Mouse (Mus musculus): ENCODE results near the gene Rbms2. TPM values are rescaled to one million over a fixed set of nuclear protein-coding genes. Genes with fewer than 3 reads are reported as not detected.

Gene Rbms2
- polyA plus RNA-seq, 1 experiment from 2014 or later, result 13.1 TPM

DNA sequence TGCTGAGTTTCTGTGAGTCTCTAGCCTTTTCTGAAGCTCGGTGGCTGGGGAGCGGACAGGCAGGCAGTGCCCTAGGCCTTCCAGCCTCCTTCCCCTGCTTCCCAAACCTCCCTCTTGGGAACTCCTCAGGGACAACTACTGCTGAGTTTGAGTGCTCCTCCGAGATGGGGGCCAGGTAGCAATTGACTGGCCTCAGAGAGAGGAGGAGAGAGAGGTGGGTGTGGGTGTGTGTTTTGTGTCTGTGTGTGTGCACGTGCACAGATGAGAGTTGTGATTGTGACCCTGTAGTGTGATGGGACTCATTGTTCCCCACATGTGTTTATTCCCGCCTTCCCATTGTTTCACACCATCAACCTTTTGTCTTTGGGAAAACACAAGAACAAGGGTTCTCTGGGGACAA lies 52.6 kb downstream of the Rbms2 start:
- H3K9ac ChIP-seq, result 0 out of 2 replicates have a peak overlapping the region, but pooled peaks have one; percentile 13
- no peaks in the 10 kb centered on the region for H3K4me1 ChIP-seq (replicated peaks)
- H3K27ac ChIP-seq, result no peak overlapping the region
- no peaks in the 10 kb centered on the region for H3K27me3 ChIP-seq
- H3K4me2 ChIP-seq, result no peak overlapping the region
- no peak overlapping the region for H3K4me3 ChIP-seq
- no peaks in the 10 kb centered on the region for H3K9me3 ChIP-seq
- H3K36me3 ChIP-seq, result peaks cover 88% of the 10 kb centered on the region
- no peak for ATAC-seq (ENCODE audit: low FRiP score)
- WGBS, result 62% methylated on average over 5 of the region's 5 CpGs

DNA sequence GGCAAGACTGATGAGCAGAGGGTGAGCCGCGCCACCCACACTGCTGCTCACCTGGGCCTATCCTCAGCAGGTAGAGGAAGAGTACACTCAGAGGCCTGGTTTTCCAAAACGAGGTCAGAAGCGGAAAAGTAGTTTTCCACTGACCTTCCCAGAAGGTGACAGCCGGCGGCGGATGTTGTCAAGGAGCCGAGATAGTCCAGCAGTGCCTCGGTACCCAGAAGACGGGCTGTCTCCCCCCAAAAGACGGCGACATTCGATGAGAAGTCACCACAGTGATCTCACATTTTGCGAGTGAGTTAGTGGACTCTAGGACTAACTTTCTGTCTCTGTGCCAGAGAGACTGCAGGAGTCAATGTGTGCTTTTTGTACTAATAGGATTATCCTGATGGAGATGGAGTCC lies 54.1 kb downstream of the Rbms2 start:
- Histone ChIP-seq H3K9me3 (no peaks in the 10 kb centered on the region), H3K4me2 (no peak overlapping the region), H3K36me3 (peaks cover 91% of the 10 kb centered on the region), H3K4me3 (no peak overlapping the region), H3K4me1 (replicated peaks) (no peaks in the 10 kb centered on the region), H3K9ac (no peak overlapping the region), H3K27ac (no peak overlapping the region), H3K27me3 (no peaks in the 10 kb centered on the region)
- 95% methylated on average over 14 of the region's 14 CpGs for WGBS
- ATAC-seq (ENCODE audit: low FRiP score), result no peak

GRCm38 (mm10) chr10:128124831-128125230 lies 55.3 kb downstream of the Rbms2 start:
- WGBS, result 98% methylated on average over 9 of the region's 9 CpGs
- no peaks in the 10 kb centered on the region for H3K4me1 ChIP-seq (replicated peaks)
- ATAC-seq (ENCODE audit: low FRiP score), result no peak
- no peak overlapping the region for H3K9ac ChIP-seq
- H3K27ac ChIP-seq, result no peak overlapping the region
- H3K9me3 ChIP-seq, result no peaks in the 10 kb centered on the region
- H3K4me3 ChIP-seq, result no peak overlapping the region
- H3K4me2 ChIP-seq, result no peak overlapping the region
- peaks cover 91% of the 10 kb centered on the region for H3K36me3 ChIP-seq
- H3K27me3 ChIP-seq, result no peaks in the 10 kb centered on the region

GRCm38 (mm10) chr10:128123833-128124232 lies 56.3 kb downstream of the Rbms2 start:
- Histone ChIP-seq H3K9me3 (no peaks in the 10 kb centered on the region), H3K36me3 (peaks cover 94% of the 10 kb centered on the region), H3K4me1 (replicated peaks) (no peaks in the 10 kb centered on the region), H3K4me2 (no peak overlapping the region), H3K4me3 (no peak overlapping the region), H3K27me3 (no peaks in the 10 kb centered on the region), H3K27ac (no peak overlapping the region), H3K9ac (no peak overlapping the region)
- WGBS, result 96% methylated on average over 7 of the region's 7 CpGs
- ATAC-seq (ENCODE audit: low FRiP score), result no peak

GRCm38 (mm10) chr10:128111227-128111626 lies 68.9 kb downstream of the Rbms2 start:
- no peak overlapping the region for H3K4me2 ChIP-seq
- no peaks in the 10 kb centered on the region for H3K27me3 ChIP-seq
- H3K9me3 ChIP-seq, result no peaks in the 10 kb centered on the region
- no peaks in the 10 kb centered on the region for H3K4me1 ChIP-seq (replicated peaks)
- no peak overlapping the region for H3K27ac ChIP-seq
- no peak for ATAC-seq (ENCODE audit: low FRiP score)
- no peak overlapping the region for H3K4me3 ChIP-seq
- H3K9ac ChIP-seq, result no peak overlapping the region
- peaks cover 68% of the 10 kb centered on the region for H3K36me3 ChIP-seq

DNA sequence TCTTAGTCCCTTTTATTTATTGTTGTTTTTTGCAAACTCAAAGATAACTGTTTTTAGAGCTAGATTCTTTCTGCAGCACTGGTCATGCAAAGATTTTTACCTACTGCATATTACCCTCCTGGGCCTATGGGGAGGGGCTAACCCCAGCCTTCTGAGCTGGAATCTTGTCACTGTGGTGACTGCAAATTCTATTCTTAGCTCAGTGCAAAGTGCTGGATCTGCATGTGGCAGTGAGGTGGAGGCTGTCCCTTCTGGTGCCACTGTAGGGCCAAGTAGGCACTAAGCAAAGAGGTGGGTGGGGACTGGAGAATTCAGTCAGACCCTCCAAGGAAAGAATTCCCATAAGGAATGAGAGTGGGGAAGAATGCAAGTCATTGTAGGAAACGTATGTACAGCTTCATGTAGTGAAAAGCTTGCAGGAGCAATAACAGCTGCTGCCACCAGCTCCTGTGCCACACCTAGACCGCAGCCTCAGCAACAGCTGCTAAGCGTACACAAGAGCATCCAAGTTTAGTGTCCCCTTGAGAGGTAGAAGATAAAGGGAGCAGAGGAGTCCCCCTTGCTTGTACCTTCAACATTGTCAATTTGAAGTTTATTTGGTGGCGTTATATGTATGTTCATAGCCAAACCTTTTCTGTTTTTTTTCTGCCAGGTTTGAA lies 69.9 kb downstream of the Rbms2 start:
- no peak overlapping the region for H3K4me3 ChIP-seq
- 94% methylated on average over 4 of the region's 4 CpGs for WGBS
- no peaks in the 10 kb centered on the region for H3K27me3 ChIP-seq
- H3K9ac ChIP-seq, result no peak overlapping the region
- H3K9me3 ChIP-seq, result no peaks in the 10 kb centered on the region
- H3K36me3 ChIP-seq, result peaks cover 58% of the 10 kb centered on the region
- H3K4me1 ChIP-seq (replicated peaks), result no peaks in the 10 kb centered on the region
- H3K27ac ChIP-seq, result no peak overlapping the region
- H3K4me2 ChIP-seq, result no peak overlapping the region
- ATAC-seq (ENCODE audit: low FRiP score), result no peak

DNA sequence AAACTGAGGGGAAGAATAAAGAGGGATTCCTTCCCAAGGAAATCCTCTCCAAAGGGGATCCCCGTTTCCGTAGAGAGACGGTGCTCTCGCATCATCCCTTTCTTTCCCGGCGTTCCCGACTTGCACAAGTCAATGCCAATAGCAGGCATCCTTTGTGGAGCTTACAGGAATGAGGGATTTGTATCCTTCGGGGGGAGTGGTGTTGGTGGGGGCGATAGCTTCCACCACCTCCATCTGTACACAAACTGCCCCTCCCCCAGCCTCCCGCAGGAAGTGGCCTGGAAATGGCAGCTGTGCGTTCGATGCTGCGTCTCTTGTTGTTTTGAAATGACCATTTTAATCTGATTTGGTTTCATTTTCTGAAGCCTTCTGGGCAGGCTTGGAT lies 82.5 kb downstream of the Rbms2 start:
- H3K4me2 ChIP-seq, result peak overlapping the region; percentile 72
- WGBS, result 0% methylated on average over 13 of the region's 13 CpGs
- H3K27me3 ChIP-seq, result no peaks in the 10 kb centered on the region
- H3K27ac ChIP-seq, result peak overlapping the region; percentile 88
- peaks cover 38% of the 10 kb centered on the region for H3K4me1 ChIP-seq (replicated peaks)
- H3K4me3 ChIP-seq, result peak overlapping the region; percentile 99
- no peak for ATAC-seq (ENCODE audit: low FRiP score)
- no peaks in the 10 kb centered on the region for H3K36me3 ChIP-seq
- H3K9me3 ChIP-seq, result no peaks in the 10 kb centered on the region
- peak overlapping the region; percentile 96 for H3K9ac ChIP-seq

- ATAC-seq (ENCODE audit: low FRiP score), result peak; percentile 75
- no peaks in the 10 kb centered on the region for H3K9me3 ChIP-seq
- peak overlapping the region; percentile 96 for H3K9ac ChIP-seq
- under 1% methylated on average over 85 of the region's 86 CpGs for WGBS
- H3K4me1 ChIP-seq (replicated peaks), result peaks cover 42% of the 10 kb centered on the region
- H3K27me3 ChIP-seq, result no peaks in the 10 kb centered on the region
- peak overlapping the region; percentile 72 for H3K4me2 ChIP-seq
- peak overlapping the region; percentile 88 for H3K27ac ChIP-seq
- H3K4me3 ChIP-seq, result peak overlapping the region; percentile 99
- H3K36me3 ChIP-seq, result no peaks in the 10 kb centered on the region
These were observed 83.2 kb downstream of the Rbms2 start for GRCm38 (mm10) chr10:128096693-128097586.

GRCm38 (mm10) chr10:128096313-128096692 lies 83.8 kb downstream of the Rbms2 start:
- Histone ChIP-seq H3K36me3 (no peaks in the 10 kb centered on the region), H3K4me3 (peak overlapping the region; percentile 99), H3K4me2 (0 out of 2 replicates have a peak overlapping the region, but pooled peaks have one; percentile 15), H3K4me1 (replicated peaks) (peaks cover 49% of the 10 kb centered on the region), H3K27ac (no peak overlapping the region), H3K9ac (no peak overlapping the region), H3K9me3 (no peaks in the 10 kb centered on the region), H3K27me3 (no peaks in the 10 kb centered on the region)
- 20% methylated on average over 4 of the region's 4 CpGs for WGBS
- no peak for ATAC-seq (ENCODE audit: low FRiP score)

DNA sequence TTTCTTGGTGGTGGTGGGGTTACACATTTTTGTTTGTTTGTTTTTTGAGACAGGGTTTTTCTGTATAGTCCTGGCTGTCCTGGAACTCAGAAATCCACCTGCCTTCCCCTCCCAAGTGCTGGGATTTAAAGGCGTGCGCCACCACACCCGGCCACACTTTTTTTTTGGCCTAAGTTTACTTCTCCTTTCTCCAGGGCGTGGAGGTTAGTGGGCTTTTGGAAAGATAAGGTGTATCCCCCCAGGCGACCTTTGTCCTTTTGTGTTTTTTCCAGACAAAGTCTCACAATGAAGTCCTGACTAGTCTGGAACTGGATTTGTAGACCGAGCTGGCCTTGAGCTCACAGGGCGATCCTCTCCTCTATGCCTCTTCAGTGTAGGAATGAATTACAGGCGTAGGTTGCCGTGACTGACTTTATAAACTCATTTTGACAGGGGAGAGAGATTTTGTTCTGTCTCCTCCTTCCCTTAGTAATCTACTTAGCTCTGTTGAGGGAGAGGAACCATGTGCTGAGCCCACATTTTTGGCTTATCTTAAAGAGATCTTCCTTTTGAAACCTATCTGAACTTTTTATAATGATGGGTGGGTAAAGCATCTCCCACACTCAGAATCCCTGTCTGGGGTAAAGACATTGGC lies 85.0 kb downstream of the Rbms2 start:
- Histone ChIP-seq H3K27ac (no peak overlapping the region), H3K36me3 (peaks cover 7% of the 10 kb centered on the region), H3K27me3 (no peaks in the 10 kb centered on the region), H3K4me2 (peak overlapping the region; percentile 87), H3K9ac (peak overlapping the region; percentile 56; the same call in 1 of the 2 replicates), H3K9me3 (no peaks in the 10 kb centered on the region), H3K4me3 (no peak overlapping the region; the same call in 1 of the 2 replicates), H3K4me1 (replicated peaks) (peaks cover 57% of the 10 kb centered on the region)
- 34% methylated on average over 9 of the region's 9 CpGs for WGBS
- no peak for ATAC-seq (ENCODE audit: low FRiP score)

- Histone ChIP-seq H3K27ac (peak overlapping the region; percentile 92; the same call in 1 of the 2 replicates), H3K4me1 (replicated peaks) (peaks cover 57% of the 10 kb centered on the region), H3K4me2 (peak overlapping the region; percentile 87), H3K27me3 (no peaks in the 10 kb centered on the region), H3K4me3 (peak overlapping the region; percentile 82), H3K9ac (peak overlapping the region; percentile 56), H3K36me3 (peaks cover 14% of the 10 kb centered on the region), H3K9me3 (no peaks in the 10 kb centered on the region)
- 12% methylated on average over 19 of the region's 19 CpGs for WGBS
- no peak for ATAC-seq (ENCODE audit: low FRiP score)
These were observed 85.6 kb downstream of the Rbms2 start for GRCm38 (mm10) chr10:128094340-128094968.
